Mouse (Mus musculus) liver, postnatal 0 days (tissue): ENCODE data around the gene Gm438. TPM values are rescaled to one million over a fixed set of nuclear protein-coding genes. Genes with fewer than 3 reads are reported as not detected.
"Not testable (repeated sequence)": the region's sequence is repeated elsewhere in the genome, so short reads cannot be mapped to it uniquely, and the experiment has no call there.

ENCODE experiments used
- ATAC-seq: fragments of 200-750 bp; cut with Nextera tagmentation; 2 replicates; pipeline ENCODE4 v1.8.0; 2017; ENCODE audit warnings: mild to moderate bottlenecking, moderate library complexity
- DNase-seq: peaks from one replicate; pipeline ENCODE4 v3.0.0-alpha.2; 2016
- H3K27ac ChIP-seq: fragments of 300-500 bp; sonication (generic); 2 replicates; pipeline ENCODE4 v1.5.1; 2014; ENCODE audit warnings: antibody characterized with exemption, moderate library complexity, mild to moderate bottlenecking, low read depth
- H3K27me3 ChIP-seq: fragments of 300-500 bp; sonication (generic); 2 replicates; pipeline ENCODE4 v1.6.1; 2014; ENCODE audit warnings: low read length, control low read depth, mixed read lengths; ENCODE audit not compliant: insufficient read depth
- H3K36me3 ChIP-seq: fragments of 300-500 bp; sonication (generic); replicated peaks from 2 replicates; pipeline ENCODE4 v1.6.1; 2014; ENCODE audit warnings: mild to moderate bottlenecking, control low read depth, low read length, moderate library complexity, mixed read lengths; ENCODE audit not compliant: insufficient read depth
- H3K4me1 ChIP-seq: fragments of 300-500 bp; sonication (generic); 2 replicates; pipeline ENCODE4 v1.6.1; 2014; ENCODE audit warnings: antibody characterized with exemption, mild to moderate bottlenecking, control low read depth; ENCODE audit not compliant: insufficient read depth
- H3K4me2 ChIP-seq: fragments of 300-500 bp; sonication (generic); 2 replicates; pipeline ENCODE4 v1.6.1; 2014; ENCODE audit warnings: low read depth, mild to moderate bottlenecking, low read length, moderate library complexity, mixed read lengths
- H3K4me3 ChIP-seq: fragments of 300-500 bp; sonication (generic); 2 replicates; pipeline ENCODE4 v1.5.1; 2014; ENCODE audit warnings: low read depth, low read length
- H3K9ac ChIP-seq: fragments of 300-500 bp; sonication (generic); replicated peaks from 2 replicates; pipeline ENCODE4 v1.6.1; 2014; ENCODE audit warnings: mild to moderate bottlenecking, moderate library complexity
- H3K9me3 ChIP-seq: fragments of 300-500 bp; sonication (generic); 2 replicates; pipeline ENCODE4 v1.6.1; 2016; ENCODE audit warnings: mild to moderate bottlenecking, control low read depth, low read length, mixed read lengths
- CTCF ChIP-seq: sonication (generic); IDR thresholded peaks from 2 replicates; pipeline ENCODE4 v1.5.1; 2016; ENCODE audit warnings: antibody characterized with exemption, low read depth
- EP300 ChIP-seq: IDR thresholded peaks from 2 replicates; pipeline ENCODE4 v1.6.1; 2016; ENCODE audit warnings: antibody characterized with exemption, low read depth, mild to moderate bottlenecking
- WGBS: fragments of 180-500 bp; shearing (Covaris S2); extraction: QIAGEN DNeasy Blood & Tissue Kit; methylation state at CpG from one replicate; pipeline ENCODE4 v1.1.7; 2014; ENCODE audit not compliant: insufficient replicate concordance; 5-methylcytosine and 5-hydroxymethylcytosine counted together
- polyA plus RNA-seq: library from polyadenylated mRNA; unstranded; fragments of >200 nt; fragmentation: Nextera tagmentation; extraction: Ambion mirVana; gene quantifications from 2 replicates; pipeline ENCODE4 v1.2.1, GENCODE M21; 2015

The Gm438 gene
- not detected in 2 replicates for polyA plus RNA-seq

DNA sequence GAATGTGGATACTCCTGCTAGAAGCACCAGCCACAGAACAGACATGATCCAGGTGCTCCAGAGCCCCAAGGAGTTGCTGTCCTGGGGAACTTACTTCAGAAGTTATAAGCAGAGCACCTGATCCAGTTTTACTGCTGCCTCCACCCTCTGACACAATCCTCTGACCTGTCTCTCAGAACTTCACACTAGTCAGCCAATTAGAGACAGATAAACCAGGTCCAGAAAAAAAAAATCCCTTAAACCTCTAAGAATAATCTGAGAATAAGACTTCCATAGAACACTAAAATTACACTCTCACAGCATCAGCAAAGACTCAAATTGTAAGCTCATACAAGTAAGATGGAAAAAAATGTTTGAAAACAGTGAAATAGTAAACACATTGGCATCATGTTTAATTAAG is at the start of gene Gm438:
Gene Gm438, minus strand, starts transcription at position 101 of the 400 bp plus-strand sequence.
- Histone ChIP-seq H3K4me2 (no peak within 1 kb of the TSS), H3K9me3 (no peaks in the 10 kb centered on the region), H3K9ac (no peak within 1 kb of the TSS), H3K36me3 (no peaks in the 10 kb centered on the region), H3K27me3 (no peaks in the 10 kb centered on the region), H3K4me1 (no peaks in the 10 kb centered on the region), H3K27ac (no peak within 1 kb of the TSS), H3K4me3 (no peak within 1 kb of the TSS)
- TF ChIP-seq CTCF: no peak
- TF ChIP-seq EP300: no peak
- DNase-seq (no peak), ATAC-seq (no peak)

DNA sequence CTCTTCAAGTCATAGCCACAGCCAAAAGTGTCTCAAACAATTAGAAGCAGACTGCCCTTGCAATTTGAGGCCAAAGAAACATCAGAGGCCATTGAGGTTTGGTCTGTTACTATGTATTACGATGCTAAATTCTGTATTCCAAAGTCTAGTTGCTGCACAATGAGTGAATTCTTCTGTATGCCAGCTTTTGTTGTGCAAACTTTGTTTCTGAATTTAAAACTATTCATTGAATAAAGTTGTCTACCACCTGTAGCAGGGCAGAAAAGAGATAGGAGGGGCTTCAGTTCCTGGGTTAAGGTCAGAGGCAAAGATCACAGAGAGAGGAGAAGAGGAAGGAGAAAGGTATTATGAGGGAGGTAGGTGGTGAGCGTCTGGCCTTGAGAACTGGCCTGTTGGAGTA is 38.3 kb upstream of the Gm438 start:
- Histone ChIP-seq H3K36me3 (no peaks in the 10 kb centered on the region), H3K9me3 (no peaks in the 10 kb centered on the region), H3K27ac (no peak overlapping the region), H3K4me1 (no peaks in the 10 kb centered on the region), H3K4me2 (no peak overlapping the region), H3K4me3 (no peak overlapping the region), H3K9ac (no peak overlapping the region), H3K27me3 (no peaks in the 10 kb centered on the region)
- 64% methylated on average over 2 of the region's 2 CpGs for WGBS
- TF ChIP-seq CTCF (no peak), EP300 (no peak)
- ATAC-seq: no peak
- DNase-seq: no peak

DNA sequence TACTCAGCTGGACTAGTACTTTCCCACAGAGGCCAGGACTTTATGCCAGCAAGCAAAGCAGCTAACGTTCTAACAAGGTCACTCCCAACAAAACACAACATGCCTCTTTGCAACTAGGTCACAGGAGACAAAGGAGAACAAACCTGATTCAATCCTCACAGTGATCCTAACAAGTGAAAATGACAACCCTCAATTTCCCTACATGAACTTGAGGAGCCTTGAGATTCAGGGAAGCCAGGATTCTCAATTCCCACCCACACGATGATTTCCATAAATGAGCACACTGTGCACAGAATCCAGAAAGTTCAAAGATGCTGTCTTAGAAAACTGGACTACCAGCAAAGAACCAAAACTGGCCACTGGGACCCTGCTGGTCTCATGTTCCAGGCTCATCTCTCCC is 37.6 kb upstream of the Gm438 start:
- ATAC-seq (no peak), DNase-seq (no peak)
- Histone ChIP-seq H3K9ac (no peak overlapping the region), H3K4me1 (no peaks in the 10 kb centered on the region), H3K4me2 (no peak overlapping the region), H3K4me3 (no peak overlapping the region), H3K27ac (no peak overlapping the region), H3K27me3 (no peaks in the 10 kb centered on the region), H3K9me3 (no peaks in the 10 kb centered on the region), H3K36me3 (no peaks in the 10 kb centered on the region)
- WGBS: 79% methylated on average over 2 of the region's 2 CpGs
- TF ChIP-seq EP300: no peak
- TF ChIP-seq CTCF: no peak

DNA sequence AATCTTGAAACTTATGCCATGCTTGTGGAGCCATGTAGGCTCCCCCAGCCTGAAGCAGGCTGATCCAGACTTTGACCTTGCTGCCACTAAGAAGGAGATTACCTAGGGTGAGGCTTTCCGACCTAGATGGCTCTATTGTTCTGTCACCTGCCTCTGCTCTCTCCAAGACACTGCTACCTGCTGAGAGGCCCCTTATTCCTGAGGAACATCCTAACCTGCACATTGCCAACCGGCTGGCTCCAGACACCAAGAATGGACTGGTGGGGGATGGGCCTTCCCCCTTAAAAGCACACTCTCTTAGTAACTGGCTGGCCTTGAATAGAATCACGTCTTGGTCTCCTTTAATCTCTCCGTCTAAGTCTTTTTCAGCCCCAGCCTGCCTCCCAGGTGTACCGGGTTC is 20.8 kb upstream of the Gm438 start:
- not testable (repeated sequence) for H3K27me3 ChIP-seq, H3K4me3 ChIP-seq, H3K9ac ChIP-seq, H3K4me1 ChIP-seq, ATAC-seq, H3K27ac ChIP-seq, H3K4me2 ChIP-seq, DNase-seq, H3K9me3 ChIP-seq, H3K36me3 ChIP-seq
- WGBS: 55% methylated on average over 5 of the region's 5 CpGs

DNA sequence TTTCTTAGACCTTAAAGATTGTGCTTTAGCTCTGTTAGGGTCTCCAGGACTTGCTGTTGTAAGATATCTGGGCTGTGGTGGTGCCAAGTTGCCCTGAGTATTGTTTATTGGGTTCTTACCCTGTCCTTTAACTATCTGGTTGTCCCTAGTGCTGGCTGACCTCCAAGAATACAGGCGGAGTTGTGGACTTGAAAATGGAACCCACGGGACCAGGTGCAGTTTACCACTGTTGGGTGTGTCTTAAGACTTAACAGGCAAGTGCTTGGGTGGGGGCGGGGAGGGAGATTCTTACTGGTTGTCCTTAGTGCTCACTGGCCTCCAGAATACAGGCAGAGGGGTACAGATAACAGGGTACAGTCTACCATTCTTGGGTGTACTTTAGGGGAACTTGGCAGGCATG is 17.2 kb upstream of the Gm438 start:
- WGBS: 63% methylated on average over 3 of the region's 3 CpGs
- H3K27me3 ChIP-seq: no peaks in the 10 kb centered on the region
- no peaks in the 10 kb centered on the region for H3K36me3 ChIP-seq
- no peak overlapping the region for H3K4me2 ChIP-seq
- no peaks in the 10 kb centered on the region for H3K4me1 ChIP-seq
- DNase-seq (no peak), ATAC-seq (no peak)
- H3K9me3 ChIP-seq: no peaks in the 10 kb centered on the region
- no peak overlapping the region for H3K9ac ChIP-seq
- TF ChIP-seq CTCF (no peak), EP300 (no peak)
- no peak overlapping the region for H3K4me3 ChIP-seq
- no peak overlapping the region for H3K27ac ChIP-seq

DNA sequence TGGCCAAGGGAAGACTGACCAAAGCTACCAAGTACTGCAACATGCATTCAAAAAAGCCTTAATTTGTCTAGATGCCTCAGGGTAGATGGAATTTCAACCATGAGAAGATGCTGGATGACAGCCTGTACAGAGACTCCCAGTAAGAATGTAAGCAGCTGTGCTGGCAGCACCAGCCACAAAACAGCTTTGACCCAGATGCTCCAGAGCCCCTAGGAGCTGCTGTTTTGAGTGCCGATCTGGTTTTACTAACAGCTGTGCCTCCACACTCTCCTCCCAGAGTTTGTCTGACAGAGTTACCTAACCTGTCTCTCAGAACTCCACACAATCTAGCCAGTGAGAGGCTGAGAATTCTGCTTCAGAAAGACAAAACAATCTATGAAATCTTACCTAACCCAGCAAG is 3.8 kb upstream of the Gm438 start:
- DNase-seq (no peak), ATAC-seq (no peak)
- H3K4me3 ChIP-seq: no peak overlapping the region
- H3K4me1 ChIP-seq: no peaks in the 10 kb centered on the region
- no peaks in the 10 kb centered on the region for H3K9me3 ChIP-seq
- H3K36me3 ChIP-seq: no peaks in the 10 kb centered on the region
- TF ChIP-seq CTCF (no peak), EP300 (no peak)
- WGBS: 87% methylated on average over 1 of the region's 1 CpGs
- H3K9ac ChIP-seq: no peak overlapping the region
- H3K27me3 ChIP-seq: no peaks in the 10 kb centered on the region
- no peak overlapping the region for H3K4me2 ChIP-seq
- H3K27ac ChIP-seq: no peak overlapping the region

DNA sequence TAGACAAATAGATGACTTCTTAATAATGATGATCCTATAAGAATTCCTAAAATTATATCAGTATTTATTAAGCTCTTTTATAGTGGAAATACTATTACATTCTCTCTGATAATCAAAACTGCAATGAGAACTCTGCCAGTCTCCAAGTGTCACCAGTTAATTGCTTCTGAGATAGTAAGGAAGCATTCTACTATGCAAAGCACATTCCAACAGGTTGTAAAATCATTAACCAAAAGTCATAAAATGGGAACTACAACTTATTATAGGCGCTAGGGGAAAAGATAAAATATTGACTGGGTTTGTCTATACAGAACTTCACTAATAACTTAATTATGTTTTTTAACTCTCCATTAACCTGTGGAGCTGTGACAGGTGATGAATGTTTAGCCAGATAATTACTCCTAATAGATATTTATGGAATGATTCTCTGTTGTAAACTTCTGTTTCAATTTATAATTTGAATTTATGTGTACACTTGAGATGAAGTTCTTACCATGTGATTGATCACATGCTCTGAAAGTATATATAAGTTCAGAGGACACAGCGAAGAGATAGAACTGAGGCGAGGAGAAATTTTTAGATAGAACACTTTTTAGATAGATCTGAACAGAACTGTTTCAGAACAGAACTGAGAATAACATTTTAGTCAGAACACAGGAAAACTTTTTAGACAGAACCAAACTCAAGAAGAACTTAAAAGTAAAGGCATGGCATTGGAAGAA is 3.7 kb downstream of the Gm438 start:
- Histone ChIP-seq H3K4me3 (no peak overlapping the region), H3K9ac (no peak overlapping the region), H3K4me1 (no peaks in the 10 kb centered on the region), H3K27me3 (no peaks in the 10 kb centered on the region), H3K9me3 (no peaks in the 10 kb centered on the region), H3K27ac (no peak overlapping the region), H3K4me2 (no peak overlapping the region), H3K36me3 (no peaks in the 10 kb centered on the region)
- no peak for DNase-seq
- 56% methylated on average over 3 of the region's 3 CpGs for WGBS
- TF ChIP-seq CTCF (no peak), EP300 (no peak)
- no peak for ATAC-seq
